Mouse (Mus musculus): ENCODE data around the gene Olfr1416. TPM values are rescaled to one million over a fixed set of nuclear protein-coding genes. Genes with fewer than 3 reads are reported as not detected.
A peak's percentile ranks its signal among the peaks of the same experiment; 100 is the strongest.

The Olfr1416 gene
- polyA plus RNA-seq, 1 experiment from 2014 or later = not detected

DNA sequence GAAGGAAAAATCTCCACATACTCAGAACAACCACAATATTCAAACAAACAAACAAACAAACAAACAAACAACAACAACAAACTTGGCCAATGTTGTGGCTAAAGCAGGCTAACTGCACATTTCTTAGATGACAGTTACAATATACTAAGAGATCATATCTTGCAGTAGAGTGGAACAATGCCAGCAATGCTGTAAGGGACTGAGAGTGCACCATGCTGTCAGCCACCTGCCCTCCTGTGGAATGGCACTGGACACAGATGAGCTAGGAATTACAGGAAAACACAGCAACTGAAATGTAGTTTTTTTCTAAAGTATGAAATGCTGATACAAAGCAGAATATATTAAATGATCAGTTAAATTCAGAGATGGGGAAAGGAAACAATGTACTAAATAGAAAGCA is 27.2 kb downstream of the Olfr1416 start:
- no peaks in the 10 kb centered on the region for H3K9me3 ChIP-seq
- peaks cover 81% of the 10 kb centered on the region for H3K36me3 ChIP-seq (replicated peaks)
- no peak overlapping the region for H3K4me3 ChIP-seq (replicated peaks)
- H3K4me2 ChIP-seq = no peak overlapping the region
- H3K27me3 ChIP-seq = no peaks in the 10 kb centered on the region
- no peak overlapping the region for H3K9ac ChIP-seq
- no peak overlapping the region for H3K27ac ChIP-seq
- ATAC-seq (ENCODE audit: low FRiP score) = no peak
- no peaks in the 10 kb centered on the region for H3K4me1 ChIP-seq

DNA sequence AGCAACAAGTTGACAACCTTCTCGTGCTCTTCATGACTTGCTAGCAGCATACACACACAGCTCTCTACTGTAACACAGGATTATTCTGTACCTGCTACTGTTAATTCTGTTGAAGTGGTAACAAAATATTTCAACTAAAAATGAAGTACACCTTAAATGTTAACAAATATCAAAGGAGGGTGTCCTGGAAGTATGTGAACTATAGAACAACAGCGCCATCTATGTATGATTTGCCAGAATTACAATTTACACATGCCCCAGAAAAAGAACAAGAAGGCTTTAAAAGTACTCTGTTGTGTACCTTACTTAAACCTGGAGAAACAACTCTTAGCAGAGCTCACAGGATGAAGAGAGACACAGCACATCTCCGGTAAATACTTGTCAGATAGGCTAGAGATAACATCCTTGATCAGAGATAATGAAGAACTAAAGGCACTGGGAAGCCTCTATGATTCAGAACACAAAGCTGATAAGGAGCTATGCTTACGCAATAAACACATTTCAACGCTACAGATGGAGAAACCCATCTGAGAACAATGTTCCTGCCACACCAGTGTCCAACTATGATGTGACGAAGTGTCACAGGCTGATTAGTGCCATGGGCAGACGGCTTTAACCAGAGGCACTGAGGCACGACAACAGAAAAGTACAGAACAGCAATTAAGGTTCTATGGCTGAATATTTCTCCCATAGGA is 31.0 kb downstream of the Olfr1416 start:
- Histone ChIP-seq H3K4me3 (replicated peaks) (no peak overlapping the region), H3K36me3 (replicated peaks) (peaks cover 80% of the 10 kb centered on the region), H3K4me2 (no peak overlapping the region), H3K9ac (no peak overlapping the region), H3K27me3 (no peaks in the 10 kb centered on the region), H3K4me1 (no peaks in the 10 kb centered on the region), H3K9me3 (no peaks in the 10 kb centered on the region), H3K27ac (no peak overlapping the region)
- 79% methylated on average over 8 of the region's 8 CpGs for WGBS
- no peak for ATAC-seq (ENCODE audit: low FRiP score)

DNA sequence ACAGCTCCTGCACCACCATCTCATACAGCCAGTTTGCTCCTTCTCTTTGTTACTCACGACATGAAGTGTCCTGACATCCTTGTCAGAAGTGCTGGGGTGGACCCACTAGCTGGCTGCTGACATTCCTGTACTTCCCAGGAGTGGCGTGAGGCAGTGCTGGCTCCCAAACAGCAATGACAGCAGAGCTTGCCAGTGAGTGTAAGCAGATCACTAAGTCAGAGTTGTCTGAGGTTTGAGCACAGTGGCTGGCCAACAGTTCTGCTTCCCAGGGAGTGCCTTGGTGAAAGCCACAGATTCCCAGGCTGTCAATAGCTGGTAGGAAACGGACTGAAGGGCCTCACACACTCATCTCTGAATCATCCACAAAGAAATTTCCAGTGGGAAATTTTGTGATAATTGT is 36.6 kb downstream of the Olfr1416 start:
- H3K4me1 ChIP-seq = no peaks in the 10 kb centered on the region
- WGBS = 84% methylated on average over 3 of the region's 3 CpGs
- H3K27ac ChIP-seq = no peak overlapping the region
- no peak overlapping the region for H3K4me3 ChIP-seq (replicated peaks)
- no peaks in the 10 kb centered on the region for H3K9me3 ChIP-seq
- H3K36me3 ChIP-seq (replicated peaks) = peaks cover 86% of the 10 kb centered on the region
- H3K9ac ChIP-seq = no peak overlapping the region
- H3K4me2 ChIP-seq = no peak overlapping the region
- no peaks in the 10 kb centered on the region for H3K27me3 ChIP-seq
- no peak for ATAC-seq (ENCODE audit: low FRiP score)

DNA sequence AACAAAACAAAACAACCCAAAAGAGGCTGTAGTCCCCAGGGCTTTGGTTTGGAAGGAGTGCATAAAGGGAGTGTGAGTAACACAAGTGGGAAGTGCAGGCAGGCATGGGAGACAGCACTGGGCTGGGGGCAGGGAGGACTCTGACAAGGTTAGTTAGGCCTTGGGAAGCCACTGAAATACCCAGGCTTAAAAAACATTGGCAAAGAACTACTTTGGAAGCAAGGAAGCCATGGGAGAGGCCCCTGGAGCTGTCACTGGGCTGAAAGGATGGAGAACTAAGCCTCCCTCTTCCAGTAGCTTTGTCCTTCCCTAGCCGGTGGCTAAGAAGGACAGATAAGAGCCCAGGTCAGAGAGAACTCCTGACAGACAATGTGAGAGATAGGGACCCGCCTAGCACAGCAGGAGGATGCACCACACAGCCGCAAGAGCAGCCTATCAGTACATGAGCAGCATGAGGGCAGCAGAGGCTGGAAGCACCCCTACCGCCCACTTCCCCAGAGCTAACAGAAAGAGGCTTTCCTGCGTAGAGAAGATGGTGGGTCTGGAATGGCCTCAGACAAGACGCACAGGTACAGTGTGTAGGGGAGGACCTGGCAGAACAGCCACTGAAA is 43.4 kb downstream of the Olfr1416 start:
- H3K36me3 ChIP-seq (replicated peaks) = peaks cover 70% of the 10 kb centered on the region
- H3K9ac ChIP-seq = no peak overlapping the region
- no peak overlapping the region for H3K4me3 ChIP-seq (replicated peaks)
- H3K9me3 ChIP-seq = no peaks in the 10 kb centered on the region
- H3K4me1 ChIP-seq = peaks cover 17% of the 10 kb centered on the region
- H3K27ac ChIP-seq = no peak overlapping the region
- WGBS = 65% methylated on average over 6 of the region's 6 CpGs
- no peak overlapping the region for H3K4me2 ChIP-seq
- ATAC-seq (ENCODE audit: low FRiP score) = no peak
- H3K27me3 ChIP-seq = no peaks in the 10 kb centered on the region

DNA sequence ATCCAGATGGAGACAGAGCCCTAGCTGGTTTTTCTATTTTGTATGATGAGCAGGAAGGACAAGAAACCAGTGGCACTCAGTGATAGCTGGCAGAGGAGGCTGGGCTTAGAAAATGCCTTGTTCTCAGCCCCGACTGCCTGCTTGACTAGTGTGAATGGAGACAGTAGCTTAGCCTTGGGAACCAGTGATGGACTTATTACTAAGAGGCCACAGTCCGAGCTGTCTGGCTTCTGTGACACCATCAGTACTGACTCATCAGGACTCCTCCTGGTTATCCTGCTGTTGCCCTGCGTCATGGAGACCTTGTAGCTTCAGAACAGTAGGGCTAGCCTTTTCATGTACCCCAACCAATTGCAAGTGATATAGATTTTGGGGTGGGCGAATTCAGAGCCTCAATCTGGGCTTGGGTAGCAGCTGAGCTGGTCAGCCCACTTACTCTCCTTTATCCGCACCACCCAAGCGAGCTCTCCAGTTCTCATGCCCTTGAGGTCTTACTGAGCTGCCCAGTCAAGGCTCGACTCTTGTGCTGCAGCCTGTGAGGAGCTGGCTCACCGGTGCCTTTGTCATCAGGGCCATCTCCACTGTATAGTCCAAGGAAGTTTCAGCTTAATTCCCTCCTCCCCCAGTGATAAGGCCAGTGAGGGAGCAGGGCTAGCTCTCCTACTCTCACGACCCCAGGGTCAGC is 44.7 kb downstream of the Olfr1416 start:
- no peak overlapping the region for H3K27ac ChIP-seq
- H3K9me3 ChIP-seq = no peaks in the 10 kb centered on the region
- peaks cover 22% of the 10 kb centered on the region for H3K4me1 ChIP-seq
- no peaks in the 10 kb centered on the region for H3K27me3 ChIP-seq
- H3K9ac ChIP-seq = no peak overlapping the region
- 94% methylated on average over 9 of the region's 9 CpGs for WGBS
- H3K36me3 ChIP-seq (replicated peaks) = peaks cover 62% of the 10 kb centered on the region
- H3K4me2 ChIP-seq = no peak overlapping the region
- ATAC-seq (ENCODE audit: low FRiP score) = no peak
- no peak overlapping the region for H3K4me3 ChIP-seq (replicated peaks)

DNA sequence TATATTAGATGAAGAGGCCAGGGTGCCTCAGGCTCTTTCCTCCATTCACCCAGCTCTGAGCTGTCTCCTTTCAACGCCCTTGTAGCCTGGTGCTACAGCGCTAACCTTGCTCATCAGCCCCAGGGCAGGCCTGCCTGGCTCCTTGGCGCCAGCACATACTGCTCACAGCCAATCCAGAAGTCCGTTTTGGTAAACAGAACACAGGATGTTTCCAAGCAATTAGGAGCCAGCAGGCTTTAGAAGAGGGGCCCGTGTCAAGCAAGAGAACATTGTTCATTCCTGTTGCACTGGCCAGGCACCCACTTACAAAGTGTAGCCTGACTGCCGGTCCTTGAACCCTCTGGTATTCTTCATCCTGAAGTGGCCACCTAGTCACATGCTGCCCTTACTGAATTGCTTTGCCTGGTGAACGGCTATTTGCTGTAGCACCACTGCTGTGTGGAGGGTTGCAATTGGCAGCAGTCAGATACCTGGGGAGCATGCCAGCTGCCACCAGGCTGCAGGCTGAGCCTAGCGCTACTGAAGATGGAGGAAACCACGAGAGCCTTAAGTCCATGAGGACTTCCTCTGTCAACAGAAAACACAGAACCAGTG is 47.1 kb downstream of the Olfr1416 start:
- 0 out of 2 replicates have a peak, but pooled peaks have one; percentile 11 for ATAC-seq (ENCODE audit: low FRiP score)
- no peak overlapping the region for H3K4me2 ChIP-seq
- WGBS = 46% methylated on average over 9 of the region's 9 CpGs
- H3K4me3 ChIP-seq (replicated peaks) = no peak overlapping the region
- H3K9ac ChIP-seq = no peak overlapping the region
- H3K4me1 ChIP-seq = peaks cover 22% of the 10 kb centered on the region
- peak overlapping the region; percentile 53; the same call in 1 of the 2 replicates for H3K27ac ChIP-seq
- H3K36me3 ChIP-seq (replicated peaks) = peaks cover 44% of the 10 kb centered on the region
- H3K27me3 ChIP-seq = no peaks in the 10 kb centered on the region
- no peaks in the 10 kb centered on the region for H3K9me3 ChIP-seq

DNA sequence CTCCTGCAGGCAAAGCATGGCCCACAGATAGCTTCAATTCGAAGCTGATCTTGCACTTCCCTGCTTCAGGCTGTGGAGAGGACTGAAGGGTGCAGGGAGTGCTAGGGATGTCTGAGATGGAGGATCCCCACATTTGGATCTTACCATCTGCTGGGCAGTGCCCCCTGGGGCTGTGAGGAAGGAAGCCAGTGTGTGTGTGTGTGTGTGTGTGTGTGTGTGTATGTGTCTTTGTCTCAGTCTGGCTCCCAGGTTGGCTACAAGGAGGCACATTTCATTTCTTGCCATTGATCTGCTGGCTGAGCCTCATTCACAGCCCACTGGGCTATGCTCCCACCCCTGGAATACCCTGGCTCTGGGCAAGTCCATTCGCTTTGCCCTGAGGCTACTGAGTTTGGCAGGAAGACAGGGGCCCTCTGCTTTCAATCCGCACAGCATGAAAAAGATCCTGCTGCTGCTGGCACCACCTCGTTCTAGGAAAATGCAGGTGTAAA is 48.0 kb downstream of the Olfr1416 start:
- H3K27me3 ChIP-seq = no peaks in the 10 kb centered on the region
- no peak for ATAC-seq (ENCODE audit: low FRiP score)
- peaks cover 35% of the 10 kb centered on the region for H3K36me3 ChIP-seq (replicated peaks)
- WGBS = 45% methylated on average over 4 of the region's 4 CpGs
- H3K9me3 ChIP-seq = no peaks in the 10 kb centered on the region
- H3K4me2 ChIP-seq = no peak overlapping the region
- H3K4me1 ChIP-seq = peaks cover 27% of the 10 kb centered on the region
- H3K9ac ChIP-seq = no peak overlapping the region
- H3K4me3 ChIP-seq (replicated peaks) = no peak overlapping the region
- 0 out of 2 replicates have a peak overlapping the region, but pooled peaks have one; percentile 1 for H3K27ac ChIP-seq

DNA sequence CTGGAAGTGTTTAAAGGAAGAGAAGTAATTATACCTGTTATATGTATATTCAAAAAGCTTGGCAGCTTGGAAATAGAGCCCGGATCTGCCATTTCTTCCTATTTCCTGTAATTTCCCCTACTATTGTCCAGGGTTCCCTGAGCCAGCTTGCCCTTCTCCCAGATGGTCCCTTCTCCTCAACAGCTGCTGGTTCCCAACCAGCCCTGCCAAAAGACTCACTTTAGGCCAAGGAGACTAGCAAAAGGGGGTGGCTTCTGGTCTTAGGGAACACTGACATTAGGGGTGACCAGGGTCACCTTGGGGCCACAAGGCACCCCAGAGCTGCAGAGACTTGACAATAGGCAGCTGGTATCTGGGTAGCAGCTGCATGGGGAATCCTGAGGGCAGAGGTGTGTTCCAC is 49.9 kb downstream of the Olfr1416 start:
- ATAC-seq (ENCODE audit: low FRiP score) = no peak
- H3K36me3 ChIP-seq (replicated peaks) = peaks cover 19% of the 10 kb centered on the region
- no peak overlapping the region for H3K27ac ChIP-seq
- no peaks in the 10 kb centered on the region for H3K27me3 ChIP-seq
- 92% methylated on average over 1 of the region's 1 CpGs for WGBS
- no peak overlapping the region for H3K9ac ChIP-seq
- no peak overlapping the region for H3K4me2 ChIP-seq
- no peak overlapping the region for H3K4me3 ChIP-seq (replicated peaks)
- H3K4me1 ChIP-seq = peaks cover 32% of the 10 kb centered on the region
- no peaks in the 10 kb centered on the region for H3K9me3 ChIP-seq

DNA sequence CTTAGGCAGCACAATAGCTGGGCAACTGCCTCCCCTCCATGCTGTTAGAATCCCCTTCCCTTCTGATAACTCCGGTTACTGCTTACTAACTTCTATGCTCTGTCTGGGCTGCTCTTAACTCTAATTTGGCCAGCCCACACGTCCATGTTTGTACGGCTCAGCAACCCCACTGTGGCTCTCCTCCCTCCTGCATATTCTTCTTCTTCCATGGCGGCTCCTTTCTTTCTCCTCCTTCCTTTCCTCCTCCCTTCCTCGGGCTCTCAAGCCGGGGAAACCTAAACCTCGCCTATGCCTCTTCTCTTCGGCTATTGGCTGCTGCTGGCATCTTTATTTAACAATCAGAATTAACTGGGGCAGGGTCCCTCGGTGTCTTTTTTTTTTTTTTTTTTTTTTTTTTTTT is 52.1 kb downstream of the Olfr1416 start:
- Histone ChIP-seq H3K27me3 (no peaks in the 10 kb centered on the region), H3K4me2 (no peak overlapping the region), H3K9ac (no peak overlapping the region), H3K27ac (no peak overlapping the region), H3K4me1 (peaks cover 28% of the 10 kb centered on the region), H3K36me3 (replicated peaks) (no peaks in the 10 kb centered on the region), H3K4me3 (replicated peaks) (no peak overlapping the region), H3K9me3 (no peaks in the 10 kb centered on the region)
- ATAC-seq (ENCODE audit: low FRiP score) = no peak
- WGBS = 81% methylated on average over 9 of the region's 9 CpGs

DNA sequence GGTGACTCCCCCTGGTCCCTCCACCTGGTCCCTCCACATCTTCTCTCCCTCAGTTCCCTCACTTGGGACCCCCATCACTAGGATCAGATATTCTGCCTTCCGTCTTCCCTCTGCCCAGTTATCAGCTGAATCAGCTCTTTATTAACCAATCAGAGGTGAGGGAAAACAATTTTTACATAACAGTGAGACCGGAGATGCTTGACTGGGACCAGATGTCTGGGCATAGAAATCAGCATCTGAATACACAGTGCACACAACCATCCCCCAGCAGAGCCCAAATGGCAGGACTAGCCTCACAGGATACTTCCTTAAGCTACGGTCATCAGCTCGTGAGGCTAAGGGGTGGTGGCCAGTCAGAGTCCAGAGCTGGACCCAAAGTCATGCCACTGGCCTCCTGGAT is 52.8 kb downstream of the Olfr1416 start:
- Histone ChIP-seq H3K4me3 (replicated peaks) (no peak overlapping the region), H3K27me3 (no peaks in the 10 kb centered on the region), H3K9ac (no peak overlapping the region), H3K27ac (no peak overlapping the region), H3K36me3 (replicated peaks) (no peaks in the 10 kb centered on the region), H3K4me2 (no peak overlapping the region), H3K4me1 (peaks cover 21% of the 10 kb centered on the region), H3K9me3 (no peaks in the 10 kb centered on the region)
- ATAC-seq (ENCODE audit: low FRiP score) = no peak
- WGBS = 47% methylated on average over 4 of the region's 4 CpGs

DNA sequence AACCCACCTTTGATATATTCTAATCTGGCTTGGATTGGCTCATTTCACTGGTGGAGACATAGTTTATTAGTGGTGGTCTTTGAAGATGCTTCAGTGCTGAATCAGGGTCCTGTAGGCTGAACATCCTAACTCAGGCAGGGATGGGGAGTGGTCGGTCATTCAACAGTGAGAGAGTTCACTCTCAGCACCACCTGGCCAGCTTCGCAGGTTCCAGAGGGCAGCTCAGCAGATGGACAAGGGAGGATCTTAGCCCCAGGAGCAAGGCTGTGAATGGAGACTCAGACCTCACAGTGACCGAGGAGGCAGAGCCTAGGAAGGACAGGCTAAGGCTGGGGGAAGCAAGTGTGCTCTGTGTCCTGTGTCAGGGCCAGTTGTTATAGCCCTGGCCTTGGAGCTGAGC is 53.5 kb downstream of the Olfr1416 start:
- Histone ChIP-seq H3K4me3 (replicated peaks) (no peak overlapping the region), H3K36me3 (replicated peaks) (no peaks in the 10 kb centered on the region), H3K27me3 (no peaks in the 10 kb centered on the region), H3K27ac (no peak overlapping the region), H3K9ac (no peak overlapping the region), H3K4me2 (no peak overlapping the region), H3K4me1 (peaks cover 14% of the 10 kb centered on the region), H3K9me3 (no peaks in the 10 kb centered on the region)
- 78% methylated on average over 3 of the region's 3 CpGs for WGBS
- no peak for ATAC-seq (ENCODE audit: low FRiP score)

DNA sequence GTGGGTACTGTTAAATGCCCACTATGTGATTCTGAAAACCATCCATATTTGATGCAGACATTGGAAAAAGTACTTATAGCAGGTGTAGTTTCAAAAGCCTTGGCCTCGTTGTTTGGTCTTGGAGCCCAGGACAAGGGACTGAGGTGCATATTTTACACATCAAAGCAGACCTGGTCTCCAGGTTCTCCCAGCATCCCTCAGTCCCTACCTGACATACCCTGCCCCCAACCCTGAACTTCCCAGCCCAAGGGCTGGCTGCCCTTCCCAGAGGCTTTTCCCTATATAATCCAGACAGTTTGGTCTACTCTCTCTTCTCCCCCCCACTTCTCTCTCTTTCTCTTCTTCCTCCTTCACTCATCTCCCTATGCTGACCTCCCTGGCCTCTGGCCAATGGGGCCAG is 53.9 kb downstream of the Olfr1416 start:
- Histone ChIP-seq H3K27ac (no peak overlapping the region), H3K36me3 (replicated peaks) (no peaks in the 10 kb centered on the region), H3K9me3 (no peaks in the 10 kb centered on the region), H3K27me3 (no peaks in the 10 kb centered on the region), H3K9ac (no peak overlapping the region), H3K4me2 (no peak overlapping the region), H3K4me1 (peaks cover 10% of the 10 kb centered on the region), H3K4me3 (replicated peaks) (no peak overlapping the region)
- no peak for ATAC-seq (ENCODE audit: low FRiP score)
- WGBS = 83% methylated on average over 1 of the region's 1 CpGs

All from forebrain, embryonic 12.5 days (tissue).